9 mouse cellular contexts compared by ENCODE assay signal in genomic region chr4:101198333-101198732, GRCm38 (mm10).
DNase-seq lines count a peak whose midpoint lies in the region; ATAC-seq lines count a peak whose summit lies in the region.
"Had no signal": no experiment of that assay in that cellular context is flagged by ENCODE, and none has a peak within 500 bp of the region (broad histone marks: within the 10 kb centered on the region; RNA-seq: fewer than 3 reads in every experiment).

No protein-coding gene starts in this region.

- peak; percentile 92 for ATAC-seq in cerebellum, adult (ENCODE audit: insufficient number of reproducible peaks, low FRiP score, low TSS enrichment)
- ATAC-seq in granulocyte monocyte progenitor cell, adult 5-6 weeks (replicated peaks; ENCODE audit: poor library complexity, severe bottlenecking) = peak; percentile 96
- ATAC-seq: Patski had no signal

- H3K4me3 ChIP-seq in megakaryocyte, embryonic 14.5 days (replicated peaks) = peak overlapping the region; percentile 23

- H3K36me3 ChIP-seq in megakaryocyte, embryonic 14.5 days (replicated peaks; ENCODE audit: low read length) = peaks cover 33% of the 10 kb centered on the region

- no peaks in the 10 kb centered on the region for H3K27me3 ChIP-seq in megakaryocyte, embryonic 14.5 days (replicated peaks)
- H3K27me3 ChIP-seq: Patski had no signal

- peak; percentile 55 for DNase-seq in kidney, adult 18-20 months
- DNase-seq in kidney, postnatal 4 days = no peak
- peak; percentile 28 to 75 for DNase-seq in layer of hippocampus, postnatal 14 days (ENCODE audit: low spot score in 2 of 2)
- no peak for DNase-seq in urinary bladder, postnatal 25 days (ENCODE audit: low spot score)
- no peak for DNase-seq in thymus, postnatal 10 days (ENCODE audit: low spot score in 2 of 2)

- H3K9me3 ChIP-seq in megakaryocyte, embryonic 14.5 days = no peaks in the 10 kb centered on the region

- H3K4me1 ChIP-seq in megakaryocyte, embryonic 14.5 days = peaks cover 98% of the 10 kb centered on the region

Comparison
In these comparisons a context has a peak if more than half of its experiments do, and no peak if none do; other contexts are left out.
1. DNase-seq: peak in kidney, adult 18-20 months (single experiment) and layer of hippocampus, postnatal 14 days (2 of 2); none in kidney, postnatal 4 days (0 of 2), urinary bladder, postnatal 25 days (single experiment) and thymus, postnatal 10 days (0 of 2).